Mouse (Mus musculus): ENCODE results near the gene Olfr718-ps1. TPM values are rescaled to one million over a fixed set of nuclear protein-coding genes. Genes with fewer than 3 reads are reported as not detected.

Gene Olfr718-ps1
- 0.07 TPM for polyA plus RNA-seq (2017; shearing (Covaris generic))

GRCm38 (mm10) chr5:143147481-143147880 lies at the start of gene Olfr718-ps1:
Gene Olfr718-ps1 (minus strand): TSS chr5:143147581.

DNA sequence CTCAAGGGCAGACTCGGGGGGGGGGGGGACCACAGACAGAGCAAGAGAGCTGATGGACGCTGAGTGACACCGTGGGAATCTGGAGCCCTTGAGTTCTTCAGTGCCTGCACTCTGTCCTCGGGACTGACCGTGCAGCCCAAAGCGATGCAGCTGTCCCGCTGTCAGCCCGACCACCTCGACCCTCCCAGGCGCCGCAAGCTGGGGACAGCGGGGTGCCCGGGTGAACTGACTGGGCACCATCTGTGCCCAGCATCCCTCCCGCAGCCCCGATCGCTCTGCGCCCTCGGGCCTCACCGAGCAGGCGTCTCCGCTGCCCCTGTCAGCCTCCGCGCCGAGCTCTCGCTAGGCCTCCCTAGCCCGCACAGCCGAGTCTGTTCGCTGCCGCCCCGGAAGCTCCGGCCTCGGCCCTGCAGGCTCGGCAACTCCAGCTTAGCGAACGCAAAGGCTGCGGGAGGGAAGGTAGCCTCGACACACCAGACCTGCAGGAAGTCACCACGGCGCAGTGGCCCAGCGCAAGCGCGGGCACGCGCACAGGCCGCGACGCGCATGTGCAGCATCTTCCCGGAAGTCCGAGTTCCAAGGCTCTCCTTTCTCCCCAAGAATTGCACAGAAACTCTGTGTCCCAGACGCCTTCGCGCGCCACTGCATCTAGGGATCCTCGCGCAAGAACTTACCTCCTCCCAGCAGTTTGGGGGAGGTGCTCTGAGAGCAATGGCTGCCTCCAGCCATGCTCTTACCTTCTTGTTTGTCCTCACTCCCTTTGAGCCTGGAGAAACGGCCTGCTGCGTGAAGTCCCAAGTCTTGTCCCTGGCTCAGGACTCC lies 33.1 kb upstream of the Olfr718-ps1 start, which contains the start of the genes Rbak and Spdye4b:
Gene Rbak (minus strand): TSS at position 521 of the 822 bp plus-strand sequence.
Gene Spdye4b (plus strand): TSS at position 763 of the 822 bp plus-strand sequence.

DNA sequence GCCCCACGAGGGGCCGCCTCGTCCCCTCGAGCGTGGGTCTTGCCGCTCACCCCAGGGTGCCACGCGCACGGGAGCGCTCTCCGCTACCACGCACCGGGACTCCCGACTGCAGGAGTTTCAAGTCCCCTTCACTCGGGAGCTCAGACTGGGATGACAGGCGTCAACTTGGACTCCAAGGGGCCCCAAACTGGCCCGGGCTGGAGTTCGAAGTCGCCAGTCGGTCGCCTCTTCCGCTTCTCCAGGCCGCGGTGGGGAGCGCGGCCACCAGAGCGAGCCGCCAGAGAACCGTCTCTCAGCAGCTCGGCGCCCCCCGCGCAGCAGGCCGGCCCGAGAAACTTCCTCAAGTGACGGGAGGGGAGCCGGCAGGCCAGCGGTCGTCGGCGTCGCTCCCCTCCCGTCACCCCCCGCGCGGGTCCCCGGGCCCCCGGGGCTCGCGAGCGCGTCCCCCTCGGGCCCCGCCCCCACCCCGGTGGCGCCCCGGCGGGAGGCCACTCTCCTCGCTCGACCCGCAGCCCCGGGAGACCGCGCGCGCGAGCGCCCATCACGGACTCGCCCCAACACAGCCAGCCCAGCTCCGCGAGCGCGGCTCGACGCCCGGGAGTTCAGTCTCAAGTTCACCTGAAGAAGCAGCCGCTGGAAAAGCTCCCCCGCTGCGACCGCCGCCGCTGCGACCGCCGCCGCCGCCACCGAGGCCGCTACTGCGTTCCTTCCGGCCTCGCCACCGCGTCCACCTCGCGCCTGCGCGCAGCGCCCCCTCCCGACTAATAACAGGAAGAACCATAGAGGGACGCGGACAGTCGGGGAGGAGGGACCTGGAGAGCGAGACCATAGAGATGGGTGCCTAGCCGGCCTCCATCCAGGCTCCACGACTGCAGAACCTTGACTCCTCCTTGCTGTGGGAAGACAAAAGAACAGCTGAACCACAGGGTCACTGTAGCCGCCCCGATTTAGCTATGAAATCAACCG lies 34.8 kb downstream of the Olfr718-ps1 start, which contains the start of gene Rnf216:
Gene Rnf216 (minus strand): TSS at position 714 of the 966 bp plus-strand sequence.

Other genes starting within 250 kb of the Olfr718-ps1 start
- gene Actb, start 240.8 kb downstream of the Olfr718-ps1 start, polyA plus RNA-seq (2017; shearing (Covaris generic)): 4,856 TPM
- not detected for gene Fscn1, start 187.2 kb downstream of the Olfr718-ps1 start, polyA plus RNA-seq (2017; shearing (Covaris generic))
- 58.3 TPM for gene Rnf216, start 34.6 kb downstream of the Olfr718-ps1 start, polyA plus RNA-seq (2017; shearing (Covaris generic))
- 16.5 TPM for gene Rbak, start 33.2 kb upstream of the Olfr718-ps1 start, polyA plus RNA-seq (2017; shearing (Covaris generic))
- gene Spdye4b, start 33.4 kb upstream of the Olfr718-ps1 start, polyA plus RNA-seq (2017; shearing (Covaris generic)): not detected
- gene Spdye4a, start 79.3 kb upstream of the Olfr718-ps1 start, polyA plus RNA-seq (2017; shearing (Covaris generic)): not detected
- 10.5 TPM for gene Zfp12, start 87.6 kb upstream of the Olfr718-ps1 start, polyA plus RNA-seq (2017; shearing (Covaris generic))
- 0.12 TPM for gene Zfp316, start 122.4 kb upstream of the Olfr718-ps1 start, polyA plus RNA-seq (2017; shearing (Covaris generic))
- not detected for gene Zfp853, start 146.0 kb upstream of the Olfr718-ps1 start, polyA plus RNA-seq (2017; shearing (Covaris generic))
- 5.6 TPM for gene E130309D02Rik, start 167.8 kb upstream of the Olfr718-ps1 start, polyA plus RNA-seq (2017; shearing (Covaris generic))
- 98.1 TPM for gene Zdhhc4, start 181.7 kb upstream of the Olfr718-ps1 start, polyA plus RNA-seq (2017; shearing (Covaris generic))
- gene Grid2ip, start 209.8 kb upstream of the Olfr718-ps1 start, polyA plus RNA-seq (2017; shearing (Covaris generic)): not detected

Measured in activated CD4-positive, CD25-positive, alpha-beta regulatory T cell, adult 9 weeks (primary cell).